In genomic region chr11:19024496-19025265, GRCm38 (mm10) we compare ENCODE assay signal across 9 mouse cellular contexts. TPM values are rescaled to one million over a fixed set of nuclear protein-coding genes. Genes with fewer than 3 reads are reported as not detected.
DNase-seq lines count a peak whose midpoint lies in the region; ATAC-seq lines count a peak whose summit lies in the region.
"Had no signal": no experiment of that assay in that cellular context is flagged by ENCODE, and none has a peak within 500 bp of the region (broad histone marks: within the 10 kb centered on the region; RNA-seq: fewer than 3 reads in every experiment).

No protein-coding gene starts in this region.

- DNase-seq in adrenal gland, adult 2 months, result peak; percentile 53
- DNase-seq in adrenal gland, adult 18-20 months (ENCODE audit: low spot score in 2 of 2), result no peak
- DNase-seq in kidney, postnatal 14 days, result peak; percentile 68
- DNase-seq in kidney, adult 18-20 months, result no peak
- peak; percentile 67 for DNase-seq in ZHBTc4 (ENCODE audit: low read depth, low spot score)
- DNase-seq in heart, postnatal 4 days, result peak; percentile 42
- no peak for DNase-seq in gastrocnemius, postnatal 4 days (ENCODE audit: low spot score in 2 of 2)
- DNase-seq: thymus, adult 2 months had no signal

- ATAC-seq in CD4-positive, CD25-positive, alpha-beta regulatory T cell, adult 4 months, result no peak

RNA-seq across cellular contexts. Expression of gene Meis1, which starts 5.9 kb away (rescaled TPM):
- total RNA-seq in adrenal gland, adult 2 months (2021), result 10 to 100 TPM; 45.9 to 50.7 TPM
- 22.6 and 27.5 TPM in 2 replicates for polyA plus RNA-seq in adrenal gland, adult 2 months (2012; rRNA removed)
- total RNA-seq in adrenal gland, adult 18-20 months (2021), result 10 to 100 TPM; 31.2 to 49.4 TPM
- 10 to 100 TPM; 37.8 to 41.6 TPM for total RNA-seq in heart, postnatal 4 days (2021)
- under 1 TPM in 1 of 2 experiments, not detected in 1; 0.66 TPM for polyA plus RNA-seq in CD4-positive, CD25-positive, alpha-beta regulatory T cell, adult 4 months (2017; shearing (Covaris generic))
- total RNA-seq in gastrocnemius, postnatal 4 days (2021), result 10 to 100 TPM; 11.8 to 13.3 TPM

Comparison
In these comparisons a context has a peak if more than half of its experiments do, and no peak if none do; other contexts are left out.
1. DNase-seq: peak in adrenal gland, adult 2 months (single experiment), kidney, postnatal 14 days (single experiment), ZHBTc4 (single experiment) and heart, postnatal 4 days (single experiment); none in adrenal gland, adult 18-20 months (0 of 2), kidney, adult 18-20 months (single experiment) and gastrocnemius, postnatal 4 days (0 of 2).